Mouse (Mus musculus): ENCODE data around the gene Clcnkb. TPM values are rescaled to one million over a fixed set of nuclear protein-coding genes. Genes with fewer than 3 reads are reported as not detected.
A peak's percentile ranks its signal among the peaks of the same experiment; 100 is the strongest.

Gene Clcnkb
- polyA plus RNA-seq (2015; fragmentation: Nextera tagmentation; extraction: Ambion mirVana), result not detected in 2 replicates

GRCm38 (mm10) chr4:141415924-141416323, at the start of gene Clcnkb:
TSS of gene Clcnkb (minus strand) at chr4:141416014.
- no peak for ATAC-seq (ENCODE audit: low FRiP score, low read depth)
- H3K36me3 ChIP-seq, result no peaks in the 10 kb centered on the region
- no peak within 1 kb of the TSS for H3K4me2 ChIP-seq
- no peaks in the 10 kb centered on the region for H3K27me3 ChIP-seq
- no peaks in the 10 kb centered on the region for H3K9me3 ChIP-seq
- H3K4me3 ChIP-seq, result no peak within 1 kb of the TSS
- H3K9ac ChIP-seq, result no peak within 1 kb of the TSS
- WGBS, result 62% methylated on average over 7 of the region's 7 CpGs
- H3K4me1 ChIP-seq (replicated peaks), result no peaks in the 10 kb centered on the region
- no peak within 1 kb of the TSS for H3K27ac ChIP-seq (replicated peaks)

- H3K9ac ChIP-seq, result no peak overlapping the region
- H3K4me2 ChIP-seq, result no peak overlapping the region
- H3K27ac ChIP-seq (replicated peaks), result no peak overlapping the region
- no peaks in the 10 kb centered on the region for H3K27me3 ChIP-seq
- peaks cover 65% of the 10 kb centered on the region for H3K36me3 ChIP-seq
- H3K4me1 ChIP-seq (replicated peaks), result peaks cover 6% of the 10 kb centered on the region; the same call in 1 of the 2 replicates
- no peaks in the 10 kb centered on the region for H3K9me3 ChIP-seq
- 82% methylated on average over 16 of the region's 16 CpGs for WGBS
- H3K4me3 ChIP-seq, result no peak overlapping the region
- ATAC-seq (ENCODE audit: low FRiP score, low read depth), result no peak
Measured at GRCm38 (mm10) chr4:141464722-141465121, 48.9 kb upstream of the Clcnkb start.

- H3K4me2 ChIP-seq, result no peak overlapping the region
- H3K27ac ChIP-seq (replicated peaks), result no peak overlapping the region
- H3K4me1 ChIP-seq (replicated peaks), result peaks cover 10% of the 10 kb centered on the region
- H3K9me3 ChIP-seq, result no peaks in the 10 kb centered on the region
- no peaks in the 10 kb centered on the region for H3K27me3 ChIP-seq
- H3K9ac ChIP-seq, result no peak overlapping the region
- no peak for ATAC-seq (ENCODE audit: low FRiP score, low read depth)
- peaks cover 53% of the 10 kb centered on the region for H3K36me3 ChIP-seq
- 82% methylated on average over 14 of the region's 14 CpGs for WGBS
- no peak overlapping the region for H3K4me3 ChIP-seq
Measured at GRCm38 (mm10) chr4:141463472-141463871, 47.7 kb upstream of the Clcnkb start.

- WGBS, result 86% methylated on average over 12 of the region's 12 CpGs
- no peak for ATAC-seq (ENCODE audit: low FRiP score, low read depth)
- Histone ChIP-seq H3K27ac (replicated peaks) (no peak overlapping the region), H3K27me3 (no peaks in the 10 kb centered on the region), H3K9ac (no peak overlapping the region), H3K9me3 (no peaks in the 10 kb centered on the region), H3K4me2 (no peak overlapping the region), H3K4me3 (no peak overlapping the region), H3K4me1 (replicated peaks) (peaks cover 16% of the 10 kb centered on the region), H3K36me3 (peaks cover 37% of the 10 kb centered on the region)
Measured at GRCm38 (mm10) chr4:141461576-141461975, 45.8 kb upstream of the Clcnkb start.

GRCm38 (mm10) chr4:141461088-141461487, 45.3 kb upstream of the Clcnkb start:
- 36% methylated on average over 12 of the region's 12 CpGs for WGBS
- peaks cover 16% of the 10 kb centered on the region for H3K4me1 ChIP-seq (replicated peaks)
- H3K9ac ChIP-seq, result no peak overlapping the region
- no peak for ATAC-seq (ENCODE audit: low FRiP score, low read depth)
- no peaks in the 10 kb centered on the region for H3K9me3 ChIP-seq
- H3K27ac ChIP-seq (replicated peaks), result no peak overlapping the region
- no peaks in the 10 kb centered on the region for H3K27me3 ChIP-seq
- H3K36me3 ChIP-seq, result peaks cover 33% of the 10 kb centered on the region
- H3K4me2 ChIP-seq, result no peak overlapping the region
- H3K4me3 ChIP-seq, result no peak overlapping the region

GRCm38 (mm10) chr4:141460481-141460880, 44.7 kb upstream of the Clcnkb start:
- no peaks in the 10 kb centered on the region for H3K9me3 ChIP-seq
- H3K4me1 ChIP-seq (replicated peaks), result peaks cover 16% of the 10 kb centered on the region
- H3K9ac ChIP-seq, result no peak overlapping the region
- H3K4me2 ChIP-seq, result no peak overlapping the region
- no peaks in the 10 kb centered on the region for H3K27me3 ChIP-seq
- no peak for ATAC-seq (ENCODE audit: low FRiP score, low read depth)
- 92% methylated on average over 4 of the region's 4 CpGs for WGBS
- peaks cover 26% of the 10 kb centered on the region for H3K36me3 ChIP-seq
- no peak overlapping the region for H3K27ac ChIP-seq (replicated peaks)
- no peak overlapping the region for H3K4me3 ChIP-seq

- whole genome bisulfite sequencing, result 86% methylated on average over 9 of the region's 9 CpGs
- H3K9me3 ChIP-seq, result no peaks in the 10 kb centered on the region
- H3K4me2 ChIP-seq, result no peak overlapping the region
- H3K36me3 ChIP-seq, result peaks cover 19% of the 10 kb centered on the region
- ATAC-seq (ENCODE audit: low FRiP score, low read depth), result no peak
- H3K9ac ChIP-seq, result no peak overlapping the region
- no peak overlapping the region for H3K4me3 ChIP-seq
- peaks cover 16% of the 10 kb centered on the region for H3K4me1 ChIP-seq (replicated peaks)
- H3K27me3 ChIP-seq, result no peaks in the 10 kb centered on the region
- H3K27ac ChIP-seq (replicated peaks), result no peak overlapping the region
Measured at GRCm38 (mm10) chr4:141459766-141460165, 44.0 kb upstream of the Clcnkb start.

- Histone ChIP-seq H3K4me2 (no peak overlapping the region), H3K27me3 (no peaks in the 10 kb centered on the region), H3K27ac (replicated peaks) (no peak overlapping the region), H3K9ac (no peak overlapping the region), H3K9me3 (no peaks in the 10 kb centered on the region), H3K36me3 (peaks cover 11% of the 10 kb centered on the region), H3K4me3 (no peak overlapping the region), H3K4me1 (replicated peaks) (peaks cover 19% of the 10 kb centered on the region)
- WGBS, result 60% methylated on average over 3 of the region's 3 CpGs
- ATAC-seq (ENCODE audit: low FRiP score, low read depth), result no peak
Measured at GRCm38 (mm10) chr4:141458888-141459287, 43.1 kb upstream of the Clcnkb start.

- no peak for ATAC-seq (ENCODE audit: low FRiP score, low read depth)
- peaks cover 4% of the 10 kb centered on the region for H3K36me3 ChIP-seq
- 0 out of 2 replicates have a peak overlapping the region, but pooled peaks have one; percentile 21 for H3K27ac ChIP-seq (replicated peaks)
- H3K9ac ChIP-seq, result no peak overlapping the region
- H3K9me3 ChIP-seq, result no peaks in the 10 kb centered on the region
- H3K4me3 ChIP-seq, result no peak overlapping the region
- H3K4me2 ChIP-seq, result no peak overlapping the region
- H3K4me1 ChIP-seq (replicated peaks), result peaks cover 19% of the 10 kb centered on the region
- WGBS, result 10% methylated on average over 7 of the region's 7 CpGs
- no peaks in the 10 kb centered on the region for H3K27me3 ChIP-seq
Measured at GRCm38 (mm10) chr4:141458236-141458635, 42.4 kb upstream of the Clcnkb start.

GRCm38 (mm10) chr4:141456193-141456938, 40.6 kb upstream of the Clcnkb start:
- Histone ChIP-seq H3K4me3 (no peak overlapping the region), H3K9ac (no peak overlapping the region), H3K4me2 (no peak overlapping the region), H3K36me3 (peaks cover 15% of the 10 kb centered on the region; the same call in 1 of the 2 replicates), H3K27me3 (no peaks in the 10 kb centered on the region), H3K27ac (replicated peaks) (no peak overlapping the region), H3K9me3 (no peaks in the 10 kb centered on the region), H3K4me1 (replicated peaks) (peaks cover 18% of the 10 kb centered on the region)
- no peak for ATAC-seq (ENCODE audit: low FRiP score, low read depth)
- WGBS, result 92% methylated on average over 14 of the region's 14 CpGs

GRCm38 (mm10) chr4:141455526-141455925, 39.7 kb upstream of the Clcnkb start:
- no peaks in the 10 kb centered on the region for H3K9me3 ChIP-seq
- no peak overlapping the region for H3K9ac ChIP-seq
- no peak overlapping the region for H3K4me3 ChIP-seq
- H3K4me1 ChIP-seq (replicated peaks), result peaks cover 13% of the 10 kb centered on the region
- no peaks in the 10 kb centered on the region for H3K27me3 ChIP-seq
- no peak overlapping the region for H3K27ac ChIP-seq (replicated peaks)
- WGBS, result 64% methylated on average over 4 of the region's 4 CpGs
- peaks cover 15% of the 10 kb centered on the region; the same call in 1 of the 2 replicates for H3K36me3 ChIP-seq
- no peak overlapping the region for H3K4me2 ChIP-seq
- no peak for ATAC-seq (ENCODE audit: low FRiP score, low read depth)

- Histone ChIP-seq H3K4me3 (no peak overlapping the region), H3K4me2 (no peak overlapping the region), H3K27ac (replicated peaks) (no peak overlapping the region), H3K9me3 (no peaks in the 10 kb centered on the region), H3K4me1 (replicated peaks) (peaks cover 13% of the 10 kb centered on the region), H3K27me3 (no peaks in the 10 kb centered on the region), H3K36me3 (peaks cover 18% of the 10 kb centered on the region), H3K9ac (no peak overlapping the region)
- no peak for ATAC-seq (ENCODE audit: low FRiP score, low read depth)
- 75% methylated on average over 14 of the region's 14 CpGs for WGBS
Measured at GRCm38 (mm10) chr4:141454581-141455350, 39.0 kb upstream of the Clcnkb start.

Measured in hindbrain, embryonic 15.5 days (tissue).